Mouse (Mus musculus) liver, embryonic 12.5 days (tissue): ENCODE data around the gene Thoc6. TPM values are rescaled to one million over a fixed set of nuclear protein-coding genes. Genes with fewer than 3 reads are reported as not detected.

ENCODE experiments used
- polyA plus RNA-seq: library from polyadenylated mRNA; unstranded; fragments of >200 nt; fragmentation: Nextera tagmentation; extraction: Ambion mirVana; gene quantifications from 2 replicates; pipeline ENCODE4 v1.2.1, GENCODE M21; 2016

Gene Thoc6
- polyA plus RNA-seq, 1 experiment from 2014 or later = 36.1 TPM

Other genes starting within 250 kb of the Thoc6 start
- not detected in 2 replicates for gene Vmn2r117, start 194.2 kb downstream of the Thoc6 start, polyA plus RNA-seq
- gene Zfp213, start 109.6 kb downstream of the Thoc6 start, polyA plus RNA-seq = 8.3 and 9.1 TPM in 2 replicates
- gene Zfp13, start 74.4 kb downstream of the Thoc6 start, polyA plus RNA-seq = 2.8 and 2.9 TPM in 2 replicates
- not detected in 2 replicates for gene Zscan10, start 73.0 kb downstream of the Thoc6 start, polyA plus RNA-seq
- 0.20 and 0.28 TPM in 2 replicates for gene Mmp25, start 28.6 kb downstream of the Thoc6 start, polyA plus RNA-seq
- not detected in 2 replicates for gene Bicdl2, start 13.4 kb downstream of the Thoc6 start, polyA plus RNA-seq
- gene Hcfc1r1, start 286 bp downstream of the Thoc6 start, polyA plus RNA-seq = 23.6 and 25.5 TPM in 2 replicates
- gene Tnfrsf12a, start 3.6 kb upstream of the Thoc6 start, polyA plus RNA-seq = 7.1 and 7.8 TPM in 2 replicates
- gene Cldn6, start 5.4 kb upstream of the Thoc6 start, polyA plus RNA-seq = 0.78 and 2.3 TPM in 2 replicates
- gene Cldn9, start 10.1 kb upstream of the Thoc6 start, polyA plus RNA-seq = 0.08 and 0.11 TPM in 2 replicates
- 0.05 and 0.10 TPM in 2 replicates for gene 1520401A03Rik, start 48.9 kb upstream of the Thoc6 start, polyA plus RNA-seq
- 41.1 and 42.1 TPM in 2 replicates for gene Pkmyt1, start 52.5 kb upstream of the Thoc6 start, polyA plus RNA-seq
- 7.4 and 8.4 TPM in 2 replicates for gene Paqr4, start 67.0 kb upstream of the Thoc6 start, polyA plus RNA-seq
- gene Kremen2, start 72.0 kb upstream of the Thoc6 start, polyA plus RNA-seq = 0.17 and 0.55 TPM in 2 replicates
- gene Flywch1, start 97.7 kb upstream of the Thoc6 start, polyA plus RNA-seq = 22.4 and 22.6 TPM in 2 replicates
- gene Flywch2, start 112.2 kb upstream of the Thoc6 start, polyA plus RNA-seq = 2.9 and 3.6 TPM in 2 replicates
- gene Srrm2, start 116.7 kb upstream of the Thoc6 start, polyA plus RNA-seq = 334 and 339 TPM in 2 replicates
- 588 and 602 TPM in 2 replicates for gene Elob, start 155.3 kb upstream of the Thoc6 start, polyA plus RNA-seq
- not detected in 2 replicates for gene Prss33, start 162.2 kb upstream of the Thoc6 start, polyA plus RNA-seq
- gene Prss32, start 170.0 kb upstream of the Thoc6 start, polyA plus RNA-seq = not detected in 2 replicates
- 0.32 and 0.45 TPM in 2 replicates for gene Prss41, start 170.3 kb upstream of the Thoc6 start, polyA plus RNA-seq
- not detected in 2 replicates for gene Prss21, start 194.2 kb upstream of the Thoc6 start, polyA plus RNA-seq
- gene Dcpp1, start 207.0 kb upstream of the Thoc6 start, polyA plus RNA-seq = not detected in 2 replicates
- not detected in 2 replicates for gene Dcpp2, start 207.0 kb upstream of the Thoc6 start, polyA plus RNA-seq
- not detected in 2 replicates for gene Dcpp3, start 243.6 kb upstream of the Thoc6 start, polyA plus RNA-seq